Mouse (Mus musculus) c-Kit-positive CD71-negative TER-119-negative erythroid progenitor cells, embryonic 14.5 days (primary cell): ENCODE data around the gene Stk17b.
"Not testable (repeated sequence)": the region's sequence is repeated elsewhere in the genome, so short reads cannot be mapped to it uniquely, and the experiment has no call there.

Experiments used
- DNase-seq: peaks from one replicate; pipeline ENCODE4 v3.0.0-alpha.2; 2013; ENCODE audit warnings: low read depth

The Stk17b gene

DNA sequence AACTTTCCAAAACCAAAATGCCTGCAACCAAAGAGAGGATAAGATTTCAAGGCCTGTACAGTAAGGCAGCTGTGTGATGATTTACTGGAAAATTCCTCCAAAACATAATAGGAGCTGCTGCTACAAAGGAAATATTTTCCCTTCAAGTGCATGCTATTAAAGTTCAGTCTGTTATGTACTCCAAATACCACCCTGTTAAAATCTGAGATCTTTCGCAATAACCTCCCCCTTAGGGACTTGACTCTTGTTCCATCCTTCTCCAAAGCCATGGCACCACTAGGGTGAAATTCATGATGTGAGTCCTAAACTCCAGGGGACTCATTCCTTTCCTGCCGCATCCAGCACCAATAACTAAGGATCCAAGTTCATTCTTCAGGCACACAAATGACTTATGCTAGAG, 58.1 kb downstream of the Stk17b start:
- no peak for DNase-seq

DNA sequence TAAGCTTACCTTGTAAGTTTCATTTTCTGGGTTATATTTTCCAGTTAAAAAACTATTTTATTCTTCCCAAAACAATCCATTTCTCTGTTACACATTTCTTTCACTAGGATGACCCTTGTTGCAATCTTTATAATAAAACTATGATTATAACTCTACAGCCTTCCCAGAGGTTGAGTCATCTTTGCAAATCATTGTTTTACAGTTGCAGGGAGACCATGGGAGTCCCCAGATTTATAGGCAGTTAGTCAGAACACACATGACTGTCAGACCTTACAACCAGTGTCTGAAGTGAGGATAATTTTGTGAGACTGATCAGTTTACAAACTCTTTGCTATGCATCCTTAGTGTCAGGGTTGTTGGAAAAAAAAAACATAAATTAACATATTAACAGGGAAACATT, 63.7 kb downstream of the Stk17b start:
- DNase-seq: no peak

DNA sequence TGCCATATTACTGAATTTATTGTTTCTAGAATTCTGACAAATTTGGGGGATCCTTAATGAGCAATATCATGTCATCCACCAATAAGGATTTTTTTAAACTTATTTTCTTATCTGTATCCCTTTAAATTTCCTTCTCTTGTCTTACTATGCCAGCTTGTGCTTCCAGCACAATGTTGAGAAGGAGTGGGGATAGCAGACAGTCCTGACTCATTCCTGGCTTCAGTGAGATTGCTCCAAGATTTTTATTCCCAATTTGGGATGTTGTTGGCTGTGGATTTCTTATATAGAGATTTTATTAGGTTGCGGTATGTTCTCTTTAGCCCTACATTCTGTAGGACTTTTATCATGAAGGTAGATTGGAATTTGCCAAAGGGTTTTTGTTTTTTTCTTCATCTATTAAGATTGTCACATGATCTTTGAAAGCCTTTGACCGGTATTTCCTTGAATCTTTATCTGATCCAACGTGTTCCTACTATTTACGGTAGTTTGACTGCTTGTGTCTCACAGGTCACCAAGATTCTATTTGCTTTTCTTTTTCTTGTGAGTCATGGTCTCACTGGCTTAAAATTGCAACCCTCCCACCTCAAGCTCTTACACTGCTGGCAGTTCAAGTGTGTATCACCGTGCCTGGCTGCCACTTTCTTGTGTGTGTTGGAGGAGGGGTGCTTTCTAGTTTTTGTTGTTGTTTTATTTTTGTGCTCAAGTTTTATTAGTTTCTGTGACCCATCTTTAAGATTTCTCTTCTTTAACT, 64.2 kb downstream of the Stk17b start:
- no peak for DNase-seq

DNA sequence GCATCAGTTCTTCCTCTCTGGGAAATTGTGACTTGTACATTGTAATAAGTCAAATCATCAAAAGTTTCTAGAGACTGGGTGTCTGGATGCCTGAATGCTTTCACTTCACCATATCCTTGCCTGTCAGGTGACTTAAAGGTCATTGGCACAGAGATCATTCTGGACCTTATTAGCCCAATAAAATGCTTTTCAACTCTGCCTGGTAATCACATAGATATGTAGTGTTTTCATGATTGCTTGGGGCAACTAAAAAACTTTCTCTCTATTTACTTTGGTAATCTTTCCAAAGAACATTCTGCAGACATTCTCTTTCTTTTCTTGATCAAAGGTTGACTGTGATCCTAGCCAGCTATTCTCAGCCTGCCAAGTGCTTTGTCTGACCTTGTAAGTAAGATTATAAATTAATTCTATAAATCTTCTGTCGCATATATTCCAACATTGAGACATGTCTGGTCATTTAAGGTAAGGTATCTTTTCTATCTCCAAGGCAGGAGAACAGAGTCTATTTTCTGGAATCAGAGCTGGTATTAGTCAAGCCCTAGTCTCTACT, 69.0 kb downstream of the Stk17b start:
- no peak for DNase-seq

DNA sequence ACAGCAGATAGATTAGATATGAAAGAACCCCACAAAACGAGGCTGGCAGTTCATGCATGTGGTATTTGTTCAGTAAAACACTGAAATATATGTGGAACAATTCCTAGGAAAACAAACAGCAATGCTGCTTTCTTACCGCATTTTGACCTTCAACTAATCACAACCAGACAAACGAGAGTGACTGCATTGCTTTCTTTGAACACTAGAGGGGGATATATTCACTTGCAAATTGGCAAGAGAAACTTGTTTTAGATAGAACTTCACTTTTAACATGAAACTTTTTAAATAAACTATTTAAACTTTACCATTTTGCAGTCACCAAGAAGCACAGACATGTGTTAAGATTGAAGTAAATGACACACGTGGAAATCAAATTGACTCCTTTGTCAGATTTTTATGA, 69.6 kb downstream of the Stk17b start:
- peak; percentile 60 for DNase-seq

DNA sequence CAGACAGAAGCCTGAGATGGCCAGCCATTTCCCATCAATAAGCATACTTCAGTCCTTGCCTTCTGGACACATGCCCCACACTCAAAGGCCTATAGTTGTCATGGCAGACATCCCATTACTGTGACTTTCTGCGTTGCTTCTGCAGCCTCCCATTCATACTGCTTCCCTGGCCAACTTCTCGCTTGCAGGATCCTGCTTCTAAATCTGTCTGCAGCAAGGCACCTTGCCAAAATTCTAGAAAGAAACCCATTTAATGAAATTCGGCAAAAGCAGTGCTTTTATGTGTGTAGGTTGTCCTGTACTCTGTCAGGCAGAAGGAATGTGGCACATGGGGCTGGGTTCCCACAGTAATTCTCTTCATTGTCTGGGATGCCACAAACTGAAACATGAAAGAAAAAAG, 71.6 kb downstream of the Stk17b start:
- not testable (repeated sequence) for DNase-seq

DNA sequence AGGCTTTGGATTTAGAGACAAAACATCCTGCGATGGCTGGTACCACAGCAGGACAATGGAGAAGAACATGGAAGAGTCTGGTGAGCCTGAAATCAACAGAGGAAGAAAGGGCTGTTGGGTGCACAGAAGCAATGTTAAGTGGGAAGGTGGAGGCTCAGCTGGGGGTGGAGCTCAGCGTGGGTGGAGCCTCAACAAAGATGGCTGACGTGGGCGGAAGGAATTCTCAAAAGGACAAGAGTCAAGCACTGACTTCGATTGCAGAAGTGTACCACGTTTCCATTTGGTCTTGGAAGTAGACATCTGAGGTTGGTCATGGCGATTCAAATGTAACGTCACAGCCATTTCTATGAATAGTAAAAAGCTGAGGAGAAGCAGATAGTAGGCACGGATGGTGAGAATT, 74.0 kb downstream of the Stk17b start:
- no peak for DNase-seq

DNA sequence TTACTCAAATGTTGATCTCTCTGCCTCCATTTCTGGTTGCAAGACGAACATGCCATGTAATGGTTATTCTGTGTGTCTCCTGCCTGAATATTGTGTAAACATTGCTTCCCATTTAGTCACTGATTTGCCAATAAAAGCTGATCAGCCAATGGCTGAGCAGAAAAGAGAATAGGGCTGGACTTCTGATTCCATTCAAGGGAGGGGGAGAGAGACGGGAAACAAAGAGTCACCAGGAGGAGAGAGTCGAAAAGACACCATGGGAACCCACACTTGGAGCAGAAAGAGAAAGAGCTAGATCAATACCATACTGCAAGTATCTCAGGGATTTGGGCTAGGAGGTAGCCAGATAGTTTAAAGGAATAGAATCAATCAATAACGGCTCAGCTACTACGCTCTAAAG, 75.4 kb downstream of the Stk17b start:
- DNase-seq: not testable (repeated sequence)

DNA sequence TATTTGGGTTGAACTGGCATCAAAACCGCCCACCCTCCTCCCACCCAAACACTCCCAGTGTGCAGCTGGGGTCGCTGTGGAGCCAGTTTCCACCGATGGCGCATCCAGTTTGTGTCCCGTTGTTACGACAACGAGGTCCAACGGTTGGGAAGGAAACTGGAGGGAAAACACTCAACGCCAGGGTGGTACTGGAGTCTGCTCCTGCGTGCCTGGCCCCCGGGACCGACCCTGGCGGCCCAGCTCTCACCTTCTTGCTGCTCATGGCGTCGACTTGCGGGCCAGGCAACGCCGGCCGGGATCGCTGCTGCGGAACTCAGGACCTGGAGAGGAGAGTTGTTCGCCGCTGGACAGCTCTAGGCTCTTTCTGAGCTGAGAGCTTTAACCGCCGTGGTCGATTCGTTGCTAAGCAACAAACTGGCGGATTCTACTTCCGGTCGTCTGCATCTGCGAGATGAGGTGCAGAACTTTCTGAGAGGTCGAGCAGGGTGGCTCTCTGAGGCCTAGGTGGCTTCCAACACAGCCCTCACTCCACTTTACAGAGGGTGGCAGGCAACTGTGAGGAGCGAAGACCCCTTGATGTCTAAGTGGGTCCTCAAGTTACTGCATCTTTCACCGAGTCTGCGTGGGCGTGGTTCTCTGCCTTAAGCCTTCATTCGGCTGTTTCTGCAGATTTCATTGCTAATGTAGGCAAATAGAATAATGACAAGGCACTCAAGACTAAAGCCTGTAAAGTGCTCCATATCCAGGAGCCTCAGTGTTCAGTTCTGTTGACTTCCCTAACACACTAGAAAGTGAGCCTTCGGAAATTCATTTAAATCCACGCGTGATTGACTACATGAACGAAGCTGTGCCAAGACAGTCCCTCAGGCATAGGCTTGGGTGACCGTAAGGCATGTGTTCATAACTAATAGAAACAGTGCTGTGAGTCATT, 78.3 kb downstream of the Stk17b start, which contains the start of gene Dnah7a:
Gene Dnah7a (minus strand): TSS at position 354 of the 931 bp plus-strand sequence.
- peak; percentile 28 for DNase-seq
